In the genomic region with DNA sequence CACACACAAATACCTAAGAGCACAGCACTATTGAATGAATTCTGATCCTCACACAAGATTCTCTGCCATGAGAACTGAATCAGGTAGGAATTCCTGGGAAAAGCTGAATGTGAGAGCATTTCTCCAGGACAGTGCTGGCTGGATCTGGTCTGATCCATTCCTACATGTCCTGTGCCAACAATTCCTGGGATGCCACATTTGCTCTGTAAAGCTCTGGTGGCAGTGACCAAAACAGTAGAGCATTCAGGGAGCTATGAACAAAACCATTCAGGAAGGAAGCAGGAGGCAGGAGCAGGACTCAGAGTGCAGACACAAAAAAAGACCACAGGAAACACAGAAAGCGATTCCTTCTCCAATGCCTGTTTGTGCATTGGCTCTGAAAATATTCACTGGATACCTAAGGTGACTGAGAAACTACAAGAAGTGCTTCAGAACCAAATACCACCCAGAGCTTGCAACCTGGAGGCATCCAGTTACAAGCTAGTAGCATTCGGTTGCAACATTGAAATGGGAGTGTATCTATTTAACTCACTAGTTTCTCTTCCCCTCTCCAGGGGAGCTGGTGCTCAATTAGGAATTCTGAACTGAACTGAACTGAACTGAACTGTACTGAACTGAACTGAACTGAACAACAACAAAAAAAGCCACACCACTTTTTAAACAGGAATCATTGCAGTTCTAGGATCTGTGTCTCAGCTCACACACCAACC, we compare ENCODE assay signal across 14 mouse cellular contexts.
DNase-seq lines count a peak whose midpoint lies in the region; ATAC-seq and TF ChIP-seq lines count a peak whose summit lies in the region.
"Had no signal": no experiment of that assay in that cellular context is flagged by ENCODE, and none has a peak within 500 bp of the region (broad histone marks: within the 10 kb centered on the region; RNA-seq: fewer than 3 reads in every experiment).

No protein-coding gene starts in this region.

- H3K4me1 ChIP-seq in forebrain, embryonic 12.5 days = 0 out of 2 replicates have a peak, but pooled peaks cover under 1% of the 10 kb centered on the region
- peaks cover 6% of the 10 kb centered on the region for H3K4me1 ChIP-seq in forebrain, embryonic 15.5 days
- H3K4me1 ChIP-seq in liver, adult 2 months (ENCODE audit: control insufficient read depth, insufficient read depth, low read length) = no peaks in the 10 kb centered on the region
- peaks cover 31% of the 10 kb centered on the region for H3K4me1 ChIP-seq in limb, embryonic 13.5 days

- H3K27ac ChIP-seq in forebrain, embryonic 12.5 days = 0 out of 2 replicates have a peak overlapping the region, but pooled peaks have one; percentile 0
- H3K27ac ChIP-seq in forebrain, embryonic 15.5 days (replicated peaks) = no peak overlapping the region
- H3K27ac ChIP-seq in liver, adult 2 months (replicated peaks; ENCODE audit: insufficient read depth, low read depth, low read length) = no peak overlapping the region
- H3K27ac ChIP-seq in limb, embryonic 13.5 days = 0 out of 2 replicates have a peak overlapping the region, but pooled peaks have one; percentile 16
- H3K27ac ChIP-seq: liver, embryonic 12.5 days had no signal

- 66% methylated on average over 2 of the region's 2 CpGs for WGBS in forebrain, embryonic 12.5 days
- 54% methylated on average over 2 of the region's 2 CpGs for WGBS in forebrain, embryonic 15.5 days
- 52% methylated on average over 2 of the region's 2 CpGs for WGBS in liver, adult 2 months
- 42% methylated on average over 2 of the region's 2 CpGs for WGBS in limb, embryonic 13.5 days

- no peaks in the 10 kb centered on the region for H3K36me3 ChIP-seq in forebrain, embryonic 12.5 days (replicated peaks)
- no peaks in the 10 kb centered on the region for H3K36me3 ChIP-seq in forebrain, embryonic 15.5 days
- no peaks in the 10 kb centered on the region for H3K36me3 ChIP-seq in liver, adult 2 months (ENCODE audit: control insufficient read depth, insufficient read depth, low read length)
- no peaks in the 10 kb centered on the region for H3K36me3 ChIP-seq in limb, embryonic 13.5 days
- H3K36me3 ChIP-seq: liver, embryonic 12.5 days had no signal

- H3K79me2 ChIP-seq in liver, adult 2 months (ENCODE audit: control insufficient read depth, insufficient read depth, low read length) = no peaks in the 10 kb centered on the region

- no peaks in the 10 kb centered on the region for H3K9me3 ChIP-seq in forebrain, embryonic 12.5 days
- H3K9me3 ChIP-seq in forebrain, embryonic 15.5 days = no peaks in the 10 kb centered on the region
- H3K9me3 ChIP-seq in limb, embryonic 13.5 days = no peaks in the 10 kb centered on the region
- H3K9me3 ChIP-seq: G1E; liver, embryonic 12.5 days had no signal

- no peak overlapping the region for H3K4me3 ChIP-seq in forebrain, embryonic 12.5 days (replicated peaks)
- no peak overlapping the region for H3K4me3 ChIP-seq in forebrain, embryonic 15.5 days
- no peak overlapping the region for H3K4me3 ChIP-seq in liver, adult 2 months (ENCODE audit: insufficient read depth, low read depth, low read length)
- no peak overlapping the region for H3K4me3 ChIP-seq in limb, embryonic 13.5 days
- H3K4me3 ChIP-seq: liver, embryonic 12.5 days had no signal

- H3K27me3 ChIP-seq in forebrain, embryonic 12.5 days = no peaks in the 10 kb centered on the region
- H3K27me3 ChIP-seq in forebrain, embryonic 15.5 days = no peaks in the 10 kb centered on the region
- no peaks in the 10 kb centered on the region for H3K27me3 ChIP-seq in liver, adult 2 months (ENCODE audit: control insufficient read depth, insufficient read depth, low read length)
- H3K27me3 ChIP-seq in limb, embryonic 13.5 days = no peaks in the 10 kb centered on the region
- H3K27me3 ChIP-seq: liver, embryonic 12.5 days had no signal

- no peak for TF ChIP-seq POLR2A in liver, adult 2 months (IDR thresholded peaks at IDR 0.05; ENCODE audit: extremely low read depth, insufficient read depth, low read length)
- TF ChIP-seq POLR2A in brain, embryonic 14.5 days (IDR thresholded peaks at IDR 0.05; ENCODE audit: borderline replicate concordance, extremely low read depth, insufficient read depth, insufficient read length, poor library complexity, severe bottlenecking) = no peak

- ATAC-seq in forebrain, embryonic 12.5 days (ENCODE audit: low FRiP score) = no peak
- no peak for ATAC-seq in forebrain, embryonic 15.5 days (replicated peaks)
- ATAC-seq in limb, embryonic 13.5 days (ENCODE audit: low FRiP score, low read depth) = no peak

- H3K9ac ChIP-seq in forebrain, embryonic 12.5 days = no peak overlapping the region
- no peak overlapping the region for H3K9ac ChIP-seq in forebrain, embryonic 15.5 days (replicated peaks)
- no peak overlapping the region for H3K9ac ChIP-seq in liver, adult 2 months (ENCODE audit: low read depth, low read length)
- no peak overlapping the region for H3K9ac ChIP-seq in limb, embryonic 13.5 days
- H3K9ac ChIP-seq: liver, embryonic 12.5 days had no signal

- peak; percentile 3 for DNase-seq in liver, adult 2 months (ENCODE audit: extremely low read depth, low read depth, low spot score)
- no peak for DNase-seq in liver
- peak; percentile 43 for DNase-seq in brain, embryonic 14.5 days (ENCODE audit: low read depth)
- DNase-seq in thymus, postnatal 4 days = no peak
- DNase-seq in layer of hippocampus, postnatal 36 days = no peak
- DNase-seq: cerebellum, postnatal 36 days; kidney, postnatal 14 days; right cerebral cortex, postnatal 4 days had no signal

- TF ChIP-seq CTCF in liver, adult 2 months (IDR thresholded peaks at IDR 0.05; ENCODE audit: low read depth, low read length) = no peak
- no peak for TF ChIP-seq CTCF in brain, embryonic 14.5 days (IDR thresholded peaks at IDR 0.05; ENCODE audit: borderline replicate concordance, extremely low read depth, insufficient read depth, insufficient read length)

- H3K4me2 ChIP-seq in forebrain, embryonic 12.5 days = no peak overlapping the region
- no peak overlapping the region for H3K4me2 ChIP-seq in forebrain, embryonic 15.5 days (replicated peaks)
- no peak overlapping the region for H3K4me2 ChIP-seq in limb, embryonic 13.5 days (replicated peaks)
- H3K4me2 ChIP-seq: heart, embryonic 11.5 days; liver, embryonic 12.5 days had no signal

Comparison
In these comparisons a context has a peak if more than half of its experiments do, and no peak if none do; other contexts are left out.
1. H3K27ac ChIP-seq: peak in forebrain, embryonic 12.5 days (single experiment) and limb, embryonic 13.5 days (single experiment); none in forebrain, embryonic 15.5 days (single experiment) and liver, adult 2 months (single experiment).
2. DNase-seq: peak in liver, adult 2 months (single experiment) and brain, embryonic 14.5 days (single experiment); none in liver (single experiment), thymus, postnatal 4 days (single experiment) and layer of hippocampus, postnatal 36 days (0 of 2).